Mouse (Mus musculus) spleen, adult 2 months (tissue): ENCODE measurements around the gene Uba7.

ENCODE experiments used
- CTCF ChIP-seq: fragments of 200-500 bp; IDR thresholded peaks from 2 replicates; pipeline ENCODE4 v1.5.1; 2011; ENCODE audit warnings: mild to moderate bottlenecking, inconsistent platforms; ENCODE audit not compliant: insufficient read depth, insufficient read length, insufficient replicate concordance; ENCODE audit errors: extremely low read depth
- POLR2A ChIP-seq: fragments of 200-500 bp; IDR thresholded peaks from 2 replicates; pipeline ENCODE4 v1.6.1; 2011; ENCODE audit warnings: low read depth, low read length, inconsistent platforms

DNA sequence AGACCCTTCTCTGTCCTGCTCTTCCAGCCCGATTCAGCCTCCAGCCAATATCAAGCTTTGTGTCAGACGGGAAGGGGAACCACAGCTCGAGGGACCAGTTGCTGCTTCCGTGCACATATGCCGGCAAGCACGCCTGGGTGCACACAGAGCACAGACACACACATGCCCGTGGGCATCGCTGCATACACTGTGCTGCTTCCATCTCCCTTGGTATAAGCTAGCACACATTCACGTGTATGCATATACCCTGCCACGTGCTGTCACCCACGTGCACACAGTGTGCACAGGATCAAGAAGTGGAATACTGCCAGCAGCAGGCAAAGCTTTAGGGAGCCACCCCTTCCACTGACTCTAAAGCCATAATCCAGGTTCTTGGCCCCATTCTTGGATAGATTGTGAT, 41.2 kb upstream of the Uba7 start:
- TF ChIP-seq CTCF (no peak), POLR2A (no peak)
